Mouse (Mus musculus) lung, embryonic 16.5 days (tissue): ENCODE data around the gene Nek5. TPM values are rescaled to one million over a fixed set of nuclear protein-coding genes. Genes with fewer than 3 reads are reported as not detected.

ENCODE experiments used
- ATAC-seq: fragments of 200-750 bp; cut with Nextera tagmentation; 2 replicates; pipeline ENCODE4 v1.8.0; 2017; ENCODE audit warnings: low read depth, mild to moderate bottlenecking, moderate library complexity
- H3K27ac ChIP-seq: fragments of 300-500 bp; sonication (generic); 2 replicates; pipeline ENCODE4 v1.5.1; 2014; ENCODE audit warnings: mild to moderate bottlenecking, control low read depth, low read length
- H3K27me3 ChIP-seq: fragments of 300-500 bp; sonication (generic); 2 replicates; pipeline ENCODE4 v1.6.1; 2014; ENCODE audit warnings: low read depth, low read length, mixed read lengths; ENCODE audit not compliant: control insufficient read depth, insufficient read depth
- H3K36me3 ChIP-seq: fragments of 300-500 bp; sonication (generic); 2 replicates; pipeline ENCODE4 v1.6.1; 2014; ENCODE audit warnings: low read length; ENCODE audit not compliant: control insufficient read depth, insufficient read depth
- H3K4me1 ChIP-seq: fragments of 300-500 bp; sonication (generic); replicated peaks from 2 replicates; pipeline ENCODE4 v1.6.1; 2014; ENCODE audit warnings: low read length, mixed read lengths; ENCODE audit not compliant: control insufficient read depth, insufficient read depth
- H3K4me2 ChIP-seq: fragments of 300-500 bp; sonication (generic); 2 replicates; pipeline ENCODE4 v1.6.1; 2014; ENCODE audit warnings: low read depth, low read length, control low read depth
- H3K4me3 ChIP-seq: fragments of 300-500 bp; sonication (generic); 2 replicates; pipeline ENCODE4 v1.5.1; 2014; ENCODE audit warnings: mild to moderate bottlenecking, low read length, control low read depth
- H3K9ac ChIP-seq: fragments of 300-500 bp; sonication (generic); 2 replicates; pipeline ENCODE4 v1.6.1; 2014; ENCODE audit warnings: low read length, control low read depth
- H3K9me3 ChIP-seq: fragments of 300-500 bp; sonication (generic); 2 replicates; pipeline ENCODE4 v1.6.1; 2016; ENCODE audit warnings: low read length; ENCODE audit not compliant: control insufficient read depth
- WGBS: fragments of 180-500 bp; shearing (Covaris S2); extraction: QIAGEN DNeasy Blood & Tissue Kit; methylation state at CpG from one replicate; pipeline ENCODE4 v1.1.7; 2014; 5-methylcytosine and 5-hydroxymethylcytosine counted together
- polyA plus RNA-seq: library from polyadenylated mRNA; unstranded; fragments of >200 nt; fragmentation: Nextera tagmentation; extraction: Ambion mirVana; gene quantifications from 2 replicates; pipeline ENCODE4 v1.2.1, GENCODE M21; 2015

The Nek5 gene
- polyA plus RNA-seq, 1 experiment from 2014 or later: 2.0 TPM

DNA sequence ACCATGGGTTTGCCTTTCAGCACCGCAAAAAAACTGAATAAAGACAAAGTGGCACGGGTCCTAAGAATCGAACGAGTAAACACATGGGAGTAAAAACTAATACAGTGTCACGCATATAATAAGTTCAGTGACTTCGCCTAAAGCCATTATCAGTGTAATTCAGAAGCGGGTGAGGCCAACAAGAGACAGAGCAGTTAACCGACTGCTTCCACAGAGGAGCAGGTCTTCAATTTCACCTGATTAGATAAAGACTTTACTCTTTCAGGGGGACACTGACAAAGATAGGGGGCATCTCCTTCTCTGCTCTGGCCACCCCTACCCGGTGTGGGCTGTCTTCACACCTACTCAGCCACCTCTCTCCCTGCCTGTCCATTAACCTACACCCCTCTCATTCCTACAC, 66.5 kb downstream of the Nek5 start:
- H3K9me3 ChIP-seq: no peaks in the 10 kb centered on the region
- WGBS: 62% methylated on average over 9 of the region's 9 CpGs
- no peak overlapping the region for H3K9ac ChIP-seq
- no peak overlapping the region for H3K27ac ChIP-seq
- 0 out of 2 replicates have a peak, but pooled peaks cover 5% of the 10 kb centered on the region for H3K4me1 ChIP-seq
- no peak overlapping the region for H3K4me3 ChIP-seq
- peaks cover 18% of the 10 kb centered on the region for H3K27me3 ChIP-seq
- peaks cover under 1% of the 10 kb centered on the region; the same call in 1 of the 2 replicates for H3K36me3 ChIP-seq
- H3K4me2 ChIP-seq: no peak overlapping the region
- no peak for ATAC-seq

- no peak overlapping the region for H3K4me2 ChIP-seq
- no peaks in the 10 kb centered on the region for H3K36me3 ChIP-seq
- no peak for ATAC-seq
- peaks cover 18% of the 10 kb centered on the region for H3K27me3 ChIP-seq
- H3K9ac ChIP-seq: no peak overlapping the region
- no peaks in the 10 kb centered on the region for H3K9me3 ChIP-seq
- H3K4me1 ChIP-seq: 0 out of 2 replicates have a peak, but pooled peaks cover 5% of the 10 kb centered on the region
- 68% methylated on average over 3 of the region's 3 CpGs for WGBS
- no peak overlapping the region for H3K27ac ChIP-seq
- H3K4me3 ChIP-seq: no peak overlapping the region
Observed at GRCm38 (mm10) chr8:22056850-22057249, 68.0 kb downstream of the Nek5 start.

DNA sequence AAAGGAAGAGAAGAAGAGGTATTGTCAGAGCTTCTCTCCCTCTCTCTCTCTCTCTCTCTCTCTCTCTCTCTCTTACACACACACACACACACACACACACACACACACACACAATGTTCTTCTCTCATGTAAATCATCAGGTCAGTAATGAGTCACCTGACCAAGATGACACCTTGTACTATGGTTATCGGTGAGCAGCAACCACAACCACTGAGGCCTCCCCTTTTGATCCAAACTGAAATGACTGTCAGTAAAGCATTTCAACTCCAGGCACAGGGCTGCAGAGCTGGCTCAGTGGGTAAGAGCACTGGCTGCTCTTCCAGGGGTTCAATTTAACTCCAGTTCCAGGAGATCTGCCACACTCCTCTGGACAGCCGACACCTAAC, 69.4 kb downstream of the Nek5 start:
- H3K9me3 ChIP-seq: no peaks in the 10 kb centered on the region
- H3K4me1 ChIP-seq: 0 out of 2 replicates have a peak, but pooled peaks cover 2% of the 10 kb centered on the region
- H3K4me3 ChIP-seq: no peak overlapping the region
- no peaks in the 10 kb centered on the region for H3K36me3 ChIP-seq
- no peak overlapping the region for H3K9ac ChIP-seq
- no peak overlapping the region for H3K27ac ChIP-seq
- H3K27me3 ChIP-seq: peaks cover 18% of the 10 kb centered on the region
- WGBS: 98% methylated on average over 2 of the region's 2 CpGs
- no peak overlapping the region for H3K4me2 ChIP-seq
- ATAC-seq: no peak

- 0 out of 2 replicates have a peak, but pooled peaks cover 2% of the 10 kb centered on the region for H3K4me1 ChIP-seq
- H3K4me2 ChIP-seq: no peak overlapping the region
- peaks cover 15% of the 10 kb centered on the region for H3K27me3 ChIP-seq
- H3K4me3 ChIP-seq: no peak overlapping the region
- 58% methylated on average over 12 of the region's 12 CpGs for WGBS
- no peak overlapping the region for H3K9ac ChIP-seq
- H3K9me3 ChIP-seq: no peaks in the 10 kb centered on the region
- H3K36me3 ChIP-seq: no peaks in the 10 kb centered on the region
- H3K27ac ChIP-seq: no peak overlapping the region
- peak; percentile 76 for ATAC-seq
Observed at GRCm38 (mm10) chr8:22054674-22055491, 70.0 kb downstream of the Nek5 start.

- H3K4me2 ChIP-seq: no peak overlapping the region
- no peak overlapping the region for H3K27ac ChIP-seq
- ATAC-seq: peak; percentile 57
- H3K9ac ChIP-seq: no peak overlapping the region
- H3K4me3 ChIP-seq: no peak overlapping the region
- no peaks in the 10 kb centered on the region for H3K9me3 ChIP-seq
- WGBS: 64% methylated on average over 2 of the region's 2 CpGs
- H3K4me1 ChIP-seq: no peaks in the 10 kb centered on the region
- H3K36me3 ChIP-seq: no peaks in the 10 kb centered on the region
- no peaks in the 10 kb centered on the region; the same call in 1 of the 2 replicates for H3K27me3 ChIP-seq
Observed at GRCm38 (mm10) chr8:22047699-22048464, 77.0 kb downstream of the Nek5 start.

GRCm38 (mm10) chr8:22043706-22044105, 81.1 kb downstream of the Nek5 start:
- no peaks in the 10 kb centered on the region for H3K9me3 ChIP-seq
- H3K27me3 ChIP-seq: no peaks in the 10 kb centered on the region; the same call in 1 of the 2 replicates
- H3K27ac ChIP-seq: no peak overlapping the region
- H3K4me1 ChIP-seq: no peaks in the 10 kb centered on the region
- no peaks in the 10 kb centered on the region for H3K36me3 ChIP-seq
- H3K9ac ChIP-seq: no peak overlapping the region
- WGBS: 22% methylated on average over 12 of the region's 12 CpGs
- H3K4me3 ChIP-seq: no peak overlapping the region
- no peak for ATAC-seq
- H3K4me2 ChIP-seq: no peak overlapping the region

DNA sequence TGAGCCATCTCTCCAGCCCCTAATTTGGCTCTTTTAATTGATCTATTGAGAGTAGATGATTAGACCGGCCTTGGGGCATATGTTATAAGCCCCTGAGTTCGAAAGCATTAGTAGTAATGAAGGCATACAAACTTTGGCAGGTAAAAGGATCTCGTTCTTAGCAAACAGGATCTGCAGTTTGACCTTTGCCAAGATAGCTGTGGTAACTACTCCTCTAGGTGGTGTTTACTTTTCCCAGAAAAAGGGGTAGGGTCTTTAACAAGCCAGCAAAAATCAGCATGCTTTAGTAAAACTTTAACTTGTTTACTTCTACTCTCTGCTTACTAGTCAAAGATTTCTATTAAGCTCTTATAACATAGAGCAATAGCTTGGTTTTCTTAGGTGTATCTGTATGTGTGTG, 82.3 kb downstream of the Nek5 start:
- Histone ChIP-seq H3K4me1 (no peaks in the 10 kb centered on the region), H3K9me3 (no peaks in the 10 kb centered on the region), H3K4me3 (no peak overlapping the region), H3K27ac (no peak overlapping the region), H3K27me3 (no peaks in the 10 kb centered on the region; the same call in 1 of the 2 replicates), H3K36me3 (no peaks in the 10 kb centered on the region), H3K9ac (no peak overlapping the region), H3K4me2 (no peak overlapping the region)
- 66% methylated on average over 3 of the region's 3 CpGs for WGBS
- no peak for ATAC-seq

DNA sequence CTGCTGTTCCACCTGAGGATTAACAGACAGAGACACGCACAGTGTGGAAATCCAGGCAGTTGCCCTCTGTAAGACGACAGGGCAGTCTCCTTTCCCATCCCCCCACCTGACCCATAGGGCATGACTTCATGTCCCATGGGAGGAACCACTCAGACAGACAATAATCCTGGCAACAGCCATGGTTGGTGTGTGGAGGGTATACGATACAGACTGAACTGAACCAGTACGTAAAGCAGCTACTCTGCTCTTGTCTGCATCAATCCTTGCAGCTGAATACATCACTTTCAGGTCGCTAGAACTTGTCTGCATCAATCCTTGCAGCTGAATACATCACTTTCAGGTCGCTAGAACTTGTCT, 84.7 kb downstream of the Nek5 start:
- Histone ChIP-seq H3K9ac (no peak overlapping the region), H3K27ac (no peak overlapping the region), H3K27me3 (no peaks in the 10 kb centered on the region; the same call in 1 of the 2 replicates), H3K4me3 (no peak overlapping the region), H3K9me3 (no peaks in the 10 kb centered on the region), H3K36me3 (no peaks in the 10 kb centered on the region), H3K4me1 (no peaks in the 10 kb centered on the region), H3K4me2 (no peak overlapping the region)
- no peak for ATAC-seq
- WGBS: 51% methylated on average over 6 of the region's 6 CpGs

DNA sequence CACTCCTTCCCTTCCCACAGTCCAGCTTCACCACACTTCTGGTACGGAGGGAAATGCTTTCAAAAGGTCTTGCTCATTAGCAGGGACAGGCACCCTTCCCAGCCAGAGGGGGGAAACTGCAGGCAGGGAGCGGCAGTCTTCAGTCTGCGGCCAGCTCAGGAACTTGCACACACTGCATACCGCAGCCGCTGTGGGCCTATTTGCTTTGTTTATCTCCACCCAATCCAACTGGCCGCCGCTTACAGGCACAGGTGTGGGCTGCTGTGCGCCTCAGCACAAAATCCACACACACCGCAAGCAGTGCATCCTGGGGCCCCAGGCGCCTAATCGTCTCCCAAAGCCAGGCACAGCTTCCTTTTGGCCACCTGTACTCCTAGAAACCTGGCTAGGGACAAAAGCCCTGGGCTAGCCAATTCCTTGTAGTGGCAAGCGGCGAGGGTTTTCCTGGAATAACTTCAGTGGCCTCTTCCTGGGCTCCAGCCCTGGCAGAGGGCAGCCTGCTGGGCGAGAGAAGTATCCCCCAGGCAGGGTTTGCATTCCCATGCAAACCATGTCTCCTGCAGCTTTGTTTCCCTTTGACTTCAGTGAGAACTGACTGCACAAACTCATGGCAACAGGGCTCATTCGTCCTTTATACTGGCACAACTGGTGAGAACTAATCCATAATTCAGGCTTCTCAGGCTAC, 85.2 kb downstream of the Nek5 start:
- WGBS: 16% methylated on average over 15 of the region's 15 CpGs
- Histone ChIP-seq H3K36me3 (no peaks in the 10 kb centered on the region), H3K4me3 (peak overlapping the region; percentile 36), H3K4me1 (no peaks in the 10 kb centered on the region), H3K9me3 (no peaks in the 10 kb centered on the region), H3K27ac (0 out of 2 replicates have a peak overlapping the region, but pooled peaks have one; percentile 1), H3K4me2 (peak overlapping the region; percentile 38), H3K9ac (peak overlapping the region; percentile 17; the same call in 1 of the 2 replicates), H3K27me3 (no peaks in the 10 kb centered on the region; the same call in 1 of the 2 replicates)
- peak; percentile 86 for ATAC-seq
